Mouse (Mus musculus) liver, adult 2 months (tissue): ENCODE data around the gene Sptbn2.

Source experiments
- CTCF ChIP-seq: fragments of 200-500 bp; IDR thresholded peaks from 2 replicates; pipeline ENCODE4 v1.5.1; 2011; ENCODE audit warnings: low read depth, low read length, control low read depth
- POLR2A ChIP-seq: fragments of 200-500 bp; IDR thresholded peaks from 2 replicates; pipeline ENCODE4 v1.6.1; 2011; ENCODE audit warnings: low read length, control low read depth; ENCODE audit not compliant: insufficient read depth; ENCODE audit errors: extremely low read depth

DNA sequence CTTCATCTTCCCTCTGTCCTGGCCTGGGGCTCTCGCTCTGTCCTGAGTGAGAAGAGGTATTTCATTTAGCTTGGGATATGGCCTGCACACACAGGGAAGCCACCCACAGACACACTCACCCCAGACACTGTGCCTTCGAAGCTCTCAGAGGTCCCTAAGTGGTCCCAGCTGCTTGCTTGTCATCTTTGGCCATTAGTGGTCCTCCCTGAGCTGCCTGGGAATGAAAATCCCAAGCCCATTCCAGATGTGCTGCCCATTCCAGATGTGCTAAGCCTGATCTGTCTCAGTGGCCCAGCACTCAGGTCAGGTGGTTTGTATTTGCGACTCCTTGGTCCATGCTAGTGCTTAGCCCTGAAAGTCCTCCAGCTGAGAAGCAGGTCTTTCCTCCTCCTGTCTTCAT lies 2.9 kb downstream of the Sptbn2 start:
- TF ChIP-seq CTCF (no peak), POLR2A (no peak)
